Mouse (Mus musculus) embryonic fibroblast, embryonic 13.5 days (primary cell): ENCODE data around the gene Akr1c21.

Experiments used
- CTCF ChIP-seq: IDR thresholded peaks from 2 replicates; pipeline ENCODE4 v1.5.1; 2011; ENCODE audit warnings: mild to moderate bottlenecking, control low read depth, low read length, moderate library complexity, borderline replicate concordance; ENCODE audit not compliant: insufficient read depth
- POLR2A ChIP-seq: IDR thresholded peaks from 2 replicates; pipeline ENCODE4 v1.6.1; 2011; ENCODE audit warnings: low read depth, mild to moderate bottlenecking, control low read depth, low read length, moderate library complexity

- TF ChIP-seq CTCF (no peak), POLR2A (no peak)
Observed at GRCm38 (mm10) chr13:4608530-4608929, 34.7 kb downstream of the Akr1c21 start.
